Mouse (Mus musculus): ENCODE measurements around the gene Nufip1.

DNA sequence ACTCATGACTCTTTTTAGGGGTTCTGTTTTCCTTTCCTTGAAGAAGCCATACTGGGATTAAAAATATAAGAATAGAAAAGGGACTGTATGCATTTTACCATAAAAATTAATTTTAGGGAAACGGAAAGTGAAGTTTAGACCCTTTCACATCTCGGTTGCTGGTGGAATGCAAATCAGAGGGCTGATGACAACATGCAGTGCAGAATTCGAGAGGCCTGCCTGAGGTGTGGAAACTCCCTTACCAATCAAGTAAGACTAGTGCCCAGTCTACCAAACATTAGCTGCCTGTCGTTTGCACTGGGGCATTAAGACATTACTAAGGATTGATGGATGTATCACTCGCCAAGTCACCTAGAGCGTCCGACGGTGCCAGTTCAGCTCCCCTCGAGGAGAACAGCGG lies 37.6 kb downstream of the Nufip1 start:
- TF ChIP-seq CTCF (IDR thresholded peaks at IDR 0.05; ENCODE audit: borderline replicate concordance, insufficient read depth, low read length) (no peak), POLR2A (IDR thresholded peaks at IDR 0.05; ENCODE audit: low read depth, low read length) (no peak)

All from embryonic fibroblast, embryonic 13.5 days (primary cell).